Comparison of ENCODE assay signal across 7 mouse cellular contexts in the genomic region with DNA sequence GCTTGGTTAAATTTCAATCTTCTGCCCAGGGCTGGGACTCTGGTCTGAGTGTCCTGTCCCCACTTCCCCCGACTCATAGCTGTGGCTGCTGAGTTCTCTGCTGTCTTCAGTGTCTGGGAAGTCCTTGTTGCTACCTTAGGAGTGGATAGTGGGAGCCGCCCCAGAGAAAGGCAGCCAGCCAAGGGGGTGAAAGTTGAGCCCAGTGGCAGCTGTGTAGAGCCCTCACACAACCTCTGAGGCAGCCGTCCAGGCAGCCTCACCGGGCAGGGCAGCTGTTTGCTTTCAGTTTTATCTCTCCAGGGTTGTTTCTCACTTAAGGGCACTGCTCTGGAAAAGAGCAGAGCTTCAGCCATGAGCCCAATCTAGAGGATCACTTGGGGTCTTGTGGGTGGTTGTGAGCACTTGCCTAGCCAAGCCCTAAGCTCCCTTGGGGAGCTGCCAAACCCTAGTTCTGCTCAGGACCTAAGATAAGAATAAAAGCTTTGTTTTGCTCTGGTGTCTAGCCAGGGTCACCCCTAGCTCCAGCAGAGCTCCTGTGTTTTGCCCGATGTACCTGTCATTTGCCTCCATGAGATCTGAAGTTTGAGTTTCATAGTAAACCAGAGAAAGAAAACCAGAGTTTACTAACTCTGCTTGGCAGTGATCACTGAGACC. TPM values are rescaled to one million over a fixed set of nuclear protein-coding genes. Genes with fewer than 3 reads are reported as not detected.
A peak's percentile ranks its signal among the peaks of the same experiment; 100 is the strongest.
DNase-seq lines count a peak whose midpoint lies in the region; ATAC-seq and TF ChIP-seq lines count a peak whose summit lies in the region.

No protein-coding gene starts in this region.

- H3K4me2 ChIP-seq in intestine, embryonic 15.5 days (replicated peaks): peak overlapping the region; percentile 35
- H3K4me2 ChIP-seq in liver, embryonic 15.5 days: peak overlapping the region; percentile 79

- peak overlapping the region; percentile 64; the same call in 1 of the 2 replicates for H3K4me3 ChIP-seq in G1E (ENCODE audit: low read depth, low read length)
- no peak overlapping the region for H3K4me3 ChIP-seq in intestine, embryonic 15.5 days (replicated peaks)
- H3K4me3 ChIP-seq in liver, embryonic 15.5 days (replicated peaks): peak overlapping the region; percentile 68

- no peaks in the 10 kb centered on the region for H3K27me3 ChIP-seq in G1E (ENCODE audit: insufficient read depth, low read length)
- no peaks in the 10 kb centered on the region for H3K27me3 ChIP-seq in intestine, embryonic 15.5 days (replicated peaks)
- no peaks in the 10 kb centered on the region for H3K27me3 ChIP-seq in liver, embryonic 15.5 days

- H3K36me3 ChIP-seq in G1E (replicated peaks): peaks cover 74% of the 10 kb centered on the region
- 0 out of 2 replicates have a peak, but pooled peaks cover 2% of the 10 kb centered on the region for H3K36me3 ChIP-seq in intestine, embryonic 15.5 days
- H3K36me3 ChIP-seq in liver, embryonic 15.5 days (replicated peaks): peaks cover 47% of the 10 kb centered on the region

- peak; percentile 53 for DNase-seq in G1E (ENCODE audit: low spot score)
- DNase-seq in adrenal gland, adult 18-20 months (ENCODE audit: low spot score in 2 of 2): peak; percentile 61 to 76
- DNase-seq in gastrocnemius, postnatal 14 days: peak; percentile 93
- peak; percentile 55 to 71 for DNase-seq in spleen, postnatal 36 days (ENCODE audit: low spot score in 2 of 2)
- DNase-seq in natural killer cell, adult 2 months (ENCODE audit: low spot score in 2 of 2): no peak

- WGBS in intestine, embryonic 15.5 days: 37% methylated on average over 5 of the region's 5 CpGs
- 15% methylated on average over 5 of the region's 5 CpGs for WGBS in liver, embryonic 15.5 days (ENCODE audit: insufficient replicate concordance)

- no peak for TF ChIP-seq CTCF in G1E (IDR thresholded peaks at IDR 0.05; ENCODE audit: low read depth, low read length)

- intact Hi-C loops in gastrocnemius, postnatal 14 days (cut with DNase I; ENCODE audit: low total_unique reads): no loop called here

- H3K4me1 ChIP-seq in G1E (ENCODE audit: insufficient read depth, low read depth, low read length): peaks cover 92% of the 10 kb centered on the region
- H3K4me1 ChIP-seq in intestine, embryonic 15.5 days (replicated peaks): peaks cover 11% of the 10 kb centered on the region
- peaks cover 94% of the 10 kb centered on the region for H3K4me1 ChIP-seq in liver, embryonic 15.5 days (replicated peaks)

- H3K9ac ChIP-seq in intestine, embryonic 15.5 days: 0 out of 2 replicates have a peak overlapping the region, but pooled peaks have one; percentile 28
- H3K9ac ChIP-seq in liver, embryonic 15.5 days: peak overlapping the region; percentile 84

- no peak for ATAC-seq in G1E (ENCODE audit: extremely low read depth, insufficient number of reproducible peaks, low FRiP score, poor library complexity, severe bottlenecking)
- peak; percentile 83 for ATAC-seq in intestine, embryonic 15.5 days
- ATAC-seq in liver, embryonic 15.5 days (ENCODE audit: insufficient read depth): no peak

- peak overlapping the region; percentile 58 for H3K27ac ChIP-seq in intestine, embryonic 15.5 days
- H3K27ac ChIP-seq in liver, embryonic 15.5 days (replicated peaks): peak overlapping the region; percentile 100

- H3K9me3 ChIP-seq in G1E (replicated peaks): no peaks in the 10 kb centered on the region
- H3K9me3 ChIP-seq in intestine, embryonic 15.5 days: no peaks in the 10 kb centered on the region
- no peaks in the 10 kb centered on the region for H3K9me3 ChIP-seq in liver, embryonic 15.5 days (replicated peaks)

RNA-seq across cellular contexts. Expression of gene Ucp3, which starts 7.0 kb away (rescaled TPM):
- total RNA-seq in G1E (2014; fragmentation: Nextera tagmentation) (not detected in 2 replicates), G1E (2017) (0.33 TPM in 1 of 2 replicates, not detected in the other)
- polyA plus RNA-seq in G1E (2012): not detected in 2 replicates
- 10 to 100 TPM; 19.5 to 30.1 TPM for total RNA-seq in adrenal gland, adult 18-20 months (2021)
- total RNA-seq in gastrocnemius, postnatal 14 days (2021): 100 to 1,000 TPM in 1 of 2 experiments, 10 to 100 TPM in 1; 58.1 to 197 TPM
- polyA plus RNA-seq in intestine, embryonic 15.5 days (2015; fragmentation: Nextera tagmentation; extraction: Ambion mirVana): not detected in 2 replicates
- polyA plus RNA-seq in liver, embryonic 15.5 days (2015; fragmentation: Nextera tagmentation; extraction: Ambion mirVana): 0.06 TPM in 1 of 2 replicates, not detected in the other

RNA-seq across cellular contexts. Expression of gene Ucp2, which starts 27.4 kb away (rescaled TPM):
- total RNA-seq in G1E (2014; fragmentation: Nextera tagmentation): 688 and 701 TPM in 2 replicates
- total RNA-seq in G1E (2017): 142 and 164 TPM in 2 replicates
- polyA plus RNA-seq in G1E (2012): 838 and 989 TPM in 2 replicates
- 100 to 1,000 TPM; 218 to 286 TPM for total RNA-seq in adrenal gland, adult 18-20 months (2021)
- 100 to 1,000 TPM; 121 to 126 TPM for total RNA-seq in gastrocnemius, postnatal 14 days (2021)
- 272 and 287 TPM in 2 replicates for polyA plus RNA-seq in intestine, embryonic 15.5 days (2015; fragmentation: Nextera tagmentation; extraction: Ambion mirVana)
- 734 and 787 TPM in 2 replicates for polyA plus RNA-seq in liver, embryonic 15.5 days (2015; fragmentation: Nextera tagmentation; extraction: Ambion mirVana)

RNA-seq across cellular contexts. Expression of gene Dnajb13, which starts 49.0 kb away (rescaled TPM):
- total RNA-seq in G1E (2014; fragmentation: Nextera tagmentation) (not detected in 2 replicates), G1E (2017) (0.16 and 0.35 TPM in 2 replicates)
- not detected in 2 replicates for polyA plus RNA-seq in G1E (2012)
- under 1 TPM in 1 of 2 experiments, not detected in 1; 0.83 TPM for total RNA-seq in adrenal gland, adult 18-20 months (2021)
- not detected for total RNA-seq in gastrocnemius, postnatal 14 days (2021)
- polyA plus RNA-seq in intestine, embryonic 15.5 days (2015; fragmentation: Nextera tagmentation; extraction: Ambion mirVana): 0.28 and 0.41 TPM in 2 replicates
- 2.9 and 3.8 TPM in 2 replicates for polyA plus RNA-seq in liver, embryonic 15.5 days (2015; fragmentation: Nextera tagmentation; extraction: Ambion mirVana)

Comparison
In these comparisons a context has a peak if more than half of its experiments do, and no peak if none do; other contexts are left out.
1. DNase-seq: peak in G1E (single experiment), adrenal gland, adult 18-20 months (2 of 2), gastrocnemius, postnatal 14 days (single experiment) and spleen, postnatal 36 days (2 of 2); none in natural killer cell, adult 2 months (0 of 2).
2. RNA of gene Ucp3, which starts 7.0 kb away (total RNA-seq): 58.1 to 197 TPM in gastrocnemius, postnatal 14 days and 19.5 to 30.1 TPM in adrenal gland, adult 18-20 months; 0.33 TPM in G1E; every median in the first group is over 10 times any median in the second.